Mouse (Mus musculus): ENCODE results near the gene Kcnmb3. TPM values are rescaled to one million over a fixed set of nuclear protein-coding genes. Genes with fewer than 3 reads are reported as not detected.

The Kcnmb3 gene
- polyA plus RNA-seq, 1 experiment from 2014 or later = not detected

- peak overlapping the region; percentile 88 for H3K4me3 ChIP-seq (ENCODE audit: low read length)
- H3K27ac ChIP-seq (ENCODE audit: low read length) = peak overlapping the region; percentile 95
- peaks cover 13% of the 10 kb centered on the region for H3K4me1 ChIP-seq (ENCODE audit: control insufficient read depth, insufficient read depth, low read length)
- peak overlapping the region; percentile 70 for H3K4me2 ChIP-seq (ENCODE audit: low read depth, low read length)
- no peaks in the 10 kb centered on the region for H3K36me3 ChIP-seq (ENCODE audit: control insufficient read depth, insufficient read depth, low read length)
- WGBS = 4% methylated on average over 13 of the region's 13 CpGs
- no peaks in the 10 kb centered on the region for H3K27me3 ChIP-seq (replicated peaks; ENCODE audit: control insufficient read depth, insufficient read depth, low read length)
- no peak for ATAC-seq
- no peaks in the 10 kb centered on the region for H3K9me3 ChIP-seq (ENCODE audit: control insufficient read depth, low read length)
- H3K9ac ChIP-seq (ENCODE audit: low read depth, low read length) = peak overlapping the region; percentile 97
Measured at GRCm38 (mm10) chr3:32511191-32511550, 19.1 kb upstream of the Kcnmb3 start.

GRCm38 (mm10) chr3:32510375-32511190 lies 18.6 kb upstream of the Kcnmb3 start:
- Histone ChIP-seq H3K27me3 (replicated peaks; ENCODE audit: control insufficient read depth, insufficient read depth, low read length) (no peaks in the 10 kb centered on the region), H3K4me1 (ENCODE audit: control insufficient read depth, insufficient read depth, low read length) (peaks cover 13% of the 10 kb centered on the region), H3K9me3 (ENCODE audit: control insufficient read depth, low read length) (no peaks in the 10 kb centered on the region), H3K9ac (ENCODE audit: low read depth, low read length) (peak overlapping the region; percentile 97), H3K36me3 (ENCODE audit: control insufficient read depth, insufficient read depth, low read length) (no peaks in the 10 kb centered on the region), H3K4me3 (ENCODE audit: low read length) (peak overlapping the region; percentile 88), H3K27ac (ENCODE audit: low read length) (peak overlapping the region; percentile 95), H3K4me2 (ENCODE audit: low read depth, low read length) (peak overlapping the region; percentile 70)
- under 1% methylated on average over 65 of the region's 69 CpGs for WGBS
- ATAC-seq = peak; percentile 97

GRCm38 (mm10) chr3:32509496-32510374 lies 17.7 kb upstream of the Kcnmb3 start, which contains the start of gene Zfp639:
TSS of gene Zfp639 (plus strand) at chr3:32510259.
- 9% methylated on average over 24 of the region's 24 CpGs for whole genome bisulfite sequencing

GRCm38 (mm10) chr3:32508666-32509324 lies 16.8 kb upstream of the Kcnmb3 start:
- no peak for ATAC-seq
- 0 out of 2 replicates have a peak overlapping the region, but pooled peaks have one; percentile 1 for H3K9ac ChIP-seq (ENCODE audit: low read depth, low read length)
- H3K4me2 ChIP-seq (ENCODE audit: low read depth, low read length) = peak overlapping the region; percentile 43
- WGBS = 4% methylated on average over 17 of the region's 17 CpGs
- peaks cover 13% of the 10 kb centered on the region for H3K4me1 ChIP-seq (ENCODE audit: control insufficient read depth, insufficient read depth, low read length)
- no peak overlapping the region for H3K27ac ChIP-seq (ENCODE audit: low read length)
- no peaks in the 10 kb centered on the region for H3K27me3 ChIP-seq (replicated peaks; ENCODE audit: control insufficient read depth, insufficient read depth, low read length)
- H3K36me3 ChIP-seq (ENCODE audit: control insufficient read depth, insufficient read depth, low read length) = no peaks in the 10 kb centered on the region
- H3K4me3 ChIP-seq (ENCODE audit: low read length) = no peak overlapping the region
- no peaks in the 10 kb centered on the region for H3K9me3 ChIP-seq (ENCODE audit: control insufficient read depth, low read length)

More at GRCm38 (mm10) chr3:32509496-32510374, 17.7 kb upstream of the Kcnmb3 start, which contains the start of gene Zfp639:
- H3K9ac ChIP-seq (ENCODE audit: low read depth, low read length) = peak within 1 kb of the TSS; percentile 97
- peak within 1 kb of the TSS; percentile 88 for H3K4me3 ChIP-seq (ENCODE audit: low read length)
- peak within 1 kb of the TSS; percentile 95 for H3K27ac ChIP-seq (ENCODE audit: low read length)
- no peaks in the 10 kb centered on the region for H3K36me3 ChIP-seq (ENCODE audit: control insufficient read depth, insufficient read depth, low read length)
- H3K9me3 ChIP-seq (ENCODE audit: control insufficient read depth, low read length) = no peaks in the 10 kb centered on the region
- no peaks in the 10 kb centered on the region for H3K27me3 ChIP-seq (replicated peaks; ENCODE audit: control insufficient read depth, insufficient read depth, low read length)
- no peak for ATAC-seq
- H3K4me1 ChIP-seq (ENCODE audit: control insufficient read depth, insufficient read depth, low read length) = peaks cover 13% of the 10 kb centered on the region
- peak within 1 kb of the TSS; percentile 70 for H3K4me2 ChIP-seq (ENCODE audit: low read depth, low read length)

GRCm38 (mm10) chr3:32506366-32507225 lies 14.6 kb upstream of the Kcnmb3 start:
- Histone ChIP-seq H3K4me3 (ENCODE audit: low read length) (no peak overlapping the region), H3K9ac (ENCODE audit: low read depth, low read length) (no peak overlapping the region)

GRCm38 (mm10) chr3:32505841-32506240 lies 13.8 kb upstream of the Kcnmb3 start:
- Histone ChIP-seq H3K9ac (ENCODE audit: low read depth, low read length) (no peak overlapping the region), H3K4me3 (ENCODE audit: low read length) (no peak overlapping the region), H3K4me2 (ENCODE audit: low read depth, low read length) (no peak overlapping the region), H3K27ac (ENCODE audit: low read length) (no peak overlapping the region), H3K27me3 (replicated peaks; ENCODE audit: control insufficient read depth, insufficient read depth, low read length) (no peaks in the 10 kb centered on the region), H3K9me3 (ENCODE audit: control insufficient read depth, low read length) (no peaks in the 10 kb centered on the region), H3K4me1 (ENCODE audit: control insufficient read depth, insufficient read depth, low read length) (peaks cover 5% of the 10 kb centered on the region; the same call in 1 of the 2 replicates), H3K36me3 (ENCODE audit: control insufficient read depth, insufficient read depth, low read length) (no peaks in the 10 kb centered on the region)
- no peak for ATAC-seq
- WGBS = 75% methylated on average over 3 of the region's 3 CpGs

More at GRCm38 (mm10) chr3:32506366-32507225, 14.6 kb upstream of the Kcnmb3 start:
- no peaks in the 10 kb centered on the region for H3K36me3 ChIP-seq (ENCODE audit: control insufficient read depth, insufficient read depth, low read length)
- WGBS = 60% methylated on average over 11 of the region's 11 CpGs
- H3K27me3 ChIP-seq (replicated peaks; ENCODE audit: control insufficient read depth, insufficient read depth, low read length) = no peaks in the 10 kb centered on the region
- H3K4me2 ChIP-seq (ENCODE audit: low read depth, low read length) = no peak overlapping the region
- H3K4me1 ChIP-seq (ENCODE audit: control insufficient read depth, insufficient read depth, low read length) = peaks cover 8% of the 10 kb centered on the region
- no peaks in the 10 kb centered on the region for H3K9me3 ChIP-seq (ENCODE audit: control insufficient read depth, low read length)
- no peak overlapping the region for H3K27ac ChIP-seq (ENCODE audit: low read length)
- ATAC-seq = no peak

GRCm38 (mm10) chr3:32500346-32500745 lies 8.3 kb upstream of the Kcnmb3 start:
- Histone ChIP-seq H3K27ac (ENCODE audit: low read length) (no peak overlapping the region), H3K36me3 (ENCODE audit: control insufficient read depth, insufficient read depth, low read length) (no peaks in the 10 kb centered on the region), H3K4me2 (ENCODE audit: low read depth, low read length) (no peak overlapping the region), H3K4me1 (ENCODE audit: control insufficient read depth, insufficient read depth, low read length) (no peaks in the 10 kb centered on the region), H3K9ac (ENCODE audit: low read depth, low read length) (no peak overlapping the region), H3K4me3 (ENCODE audit: low read length) (no peak overlapping the region), H3K27me3 (replicated peaks; ENCODE audit: control insufficient read depth, insufficient read depth, low read length) (no peaks in the 10 kb centered on the region), H3K9me3 (ENCODE audit: control insufficient read depth, low read length) (no peaks in the 10 kb centered on the region)
- 69% methylated on average over 2 of the region's 2 CpGs for WGBS
- no peak for ATAC-seq

GRCm38 (mm10) chr3:32496711-32497070 lies 4.7 kb upstream of the Kcnmb3 start:
- no peak for ATAC-seq
- Histone ChIP-seq H3K4me2 (ENCODE audit: low read depth, low read length) (no peak overlapping the region), H3K36me3 (ENCODE audit: control insufficient read depth, insufficient read depth, low read length) (no peaks in the 10 kb centered on the region), H3K27ac (ENCODE audit: low read length) (no peak overlapping the region), H3K4me3 (ENCODE audit: low read length) (no peak overlapping the region), H3K9me3 (ENCODE audit: control insufficient read depth, low read length) (no peaks in the 10 kb centered on the region), H3K4me1 (ENCODE audit: control insufficient read depth, insufficient read depth, low read length) (no peaks in the 10 kb centered on the region), H3K9ac (ENCODE audit: low read depth, low read length) (no peak overlapping the region), H3K27me3 (replicated peaks; ENCODE audit: control insufficient read depth, insufficient read depth, low read length) (no peaks in the 10 kb centered on the region)
- 100% methylated on average over 1 of the region's 1 CpGs for WGBS

Measured in intestine, embryonic 16.5 days (tissue).